Mouse (Mus musculus): ENCODE data around the gene Ska2. TPM values are rescaled to one million over a fixed set of nuclear protein-coding genes. Genes with fewer than 3 reads are reported as not detected.

The Ska2 gene
- polyA plus RNA-seq, 2 experiments: 18.5 to 24.2 TPM

DNA sequence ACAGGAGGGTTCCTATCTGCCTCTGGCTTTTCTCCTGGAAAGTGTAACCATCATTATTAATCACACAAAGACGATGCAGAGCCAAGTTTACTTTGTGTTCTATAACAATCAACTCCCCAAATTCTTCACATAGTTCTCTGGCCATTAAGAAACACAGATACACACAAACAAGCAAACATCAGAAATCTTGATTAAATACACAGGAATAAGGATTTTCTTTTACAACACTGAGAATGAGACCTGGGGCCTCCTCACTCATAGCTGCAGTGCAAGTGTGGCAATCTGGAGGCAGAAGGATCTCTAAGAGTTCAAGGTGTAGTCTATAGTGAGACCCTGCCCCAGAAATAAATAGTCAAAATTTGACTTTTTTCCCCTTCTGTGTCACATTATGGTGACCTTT, 25.3 kb upstream of the Ska2 start:
- TF ChIP-seq CTCF (IDR thresholded peaks at IDR 0.05; ENCODE audit: low read depth) (no peak), EP300 (IDR thresholded peaks at IDR 0.05; ENCODE audit: low read depth) (no peak)
- WGBS (ENCODE audit: insufficient replicate concordance): 70% methylated on average over 1 of the region's 1 CpGs
- no peaks in the 10 kb centered on the region for H3K9me3 ChIP-seq (ENCODE audit: control insufficient read depth, low read length)
- ATAC-seq (ENCODE audit: insufficient read depth) (no peak), DNase-seq (ENCODE audit: low read depth in 3 of 3, low spot score in 3 of 3) (no peak)
- H3K9ac ChIP-seq (replicated peaks): no peak overlapping the region
- H3K4me2 ChIP-seq (ENCODE audit: low read depth): no peak overlapping the region; the same call in 1 of the 2 replicates
- H3K4me1 ChIP-seq (replicated peaks; ENCODE audit: control insufficient read depth in 2 of 2, insufficient read depth in 2 of 2, low read length in 1 of 2): peaks cover 11 to 18% of the 10 kb centered on the region in 2 experiments
- peaks cover 21% of the 10 kb centered on the region for H3K36me3 ChIP-seq (replicated peaks; ENCODE audit: control insufficient read depth, insufficient read depth, low read depth)
- H3K27me3 ChIP-seq (ENCODE audit: control insufficient read depth, insufficient read depth, low read length): no peaks in the 10 kb centered on the region
- no peak overlapping the region for H3K27ac ChIP-seq
- H3K4me3 ChIP-seq (ENCODE audit: insufficient read depth in 1 of 2, low read depth in 2 of 2, low read length in 2 of 2): no peak overlapping the region

DNA sequence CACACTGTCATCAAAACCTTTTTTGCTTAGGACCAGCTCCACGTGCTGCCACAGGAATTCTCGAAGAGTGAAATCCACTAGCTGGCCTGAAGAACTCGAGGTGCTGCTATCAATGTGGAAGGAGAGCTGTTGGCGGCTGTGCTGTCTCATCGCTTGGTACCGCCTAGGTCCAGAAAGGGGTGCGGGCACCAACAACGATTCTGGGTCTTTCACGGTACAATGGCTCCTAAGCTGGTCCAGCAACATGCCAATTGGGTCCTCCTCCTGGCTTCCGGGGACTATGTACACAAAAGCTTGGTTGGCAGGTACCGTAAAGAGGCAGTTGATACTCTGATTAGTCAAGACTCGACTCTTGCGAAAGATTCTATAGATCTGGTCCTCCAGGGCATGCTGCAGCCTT, 23.6 kb upstream of the Ska2 start:
- Histone ChIP-seq H3K9ac (replicated peaks) (peak overlapping the region; percentile 90; the same call in 1 of the 2 replicates), H3K4me2 (ENCODE audit: low read depth) (peak overlapping the region; percentile 82), H3K27me3 (ENCODE audit: control insufficient read depth, insufficient read depth, low read length) (no peaks in the 10 kb centered on the region), H3K4me3 (ENCODE audit: insufficient read depth in 1 of 2, low read depth in 2 of 2, low read length in 2 of 2) (peak overlapping the region; percentile 88 to 91), H3K27ac (no peak overlapping the region), H3K9me3 (ENCODE audit: control insufficient read depth, low read length) (no peaks in the 10 kb centered on the region), H3K4me1 (replicated peaks; ENCODE audit: control insufficient read depth in 2 of 2, insufficient read depth in 2 of 2, low read length in 1 of 2) (peaks cover 11 to 18% of the 10 kb centered on the region in 2 experiments), H3K36me3 (replicated peaks; ENCODE audit: control insufficient read depth, insufficient read depth, low read depth) (peaks cover 21% of the 10 kb centered on the region)
- no peak for TF ChIP-seq EP300 (IDR thresholded peaks at IDR 0.05; ENCODE audit: low read depth)
- TF ChIP-seq CTCF (IDR thresholded peaks at IDR 0.05; ENCODE audit: low read depth): no peak
- ATAC-seq (ENCODE audit: insufficient read depth) (no peak), DNase-seq (ENCODE audit: low read depth in 3 of 3, low spot score in 3 of 3) (no peak)
- 76% methylated on average over 13 of the region's 13 CpGs for WGBS (ENCODE audit: insufficient replicate concordance)

DNA sequence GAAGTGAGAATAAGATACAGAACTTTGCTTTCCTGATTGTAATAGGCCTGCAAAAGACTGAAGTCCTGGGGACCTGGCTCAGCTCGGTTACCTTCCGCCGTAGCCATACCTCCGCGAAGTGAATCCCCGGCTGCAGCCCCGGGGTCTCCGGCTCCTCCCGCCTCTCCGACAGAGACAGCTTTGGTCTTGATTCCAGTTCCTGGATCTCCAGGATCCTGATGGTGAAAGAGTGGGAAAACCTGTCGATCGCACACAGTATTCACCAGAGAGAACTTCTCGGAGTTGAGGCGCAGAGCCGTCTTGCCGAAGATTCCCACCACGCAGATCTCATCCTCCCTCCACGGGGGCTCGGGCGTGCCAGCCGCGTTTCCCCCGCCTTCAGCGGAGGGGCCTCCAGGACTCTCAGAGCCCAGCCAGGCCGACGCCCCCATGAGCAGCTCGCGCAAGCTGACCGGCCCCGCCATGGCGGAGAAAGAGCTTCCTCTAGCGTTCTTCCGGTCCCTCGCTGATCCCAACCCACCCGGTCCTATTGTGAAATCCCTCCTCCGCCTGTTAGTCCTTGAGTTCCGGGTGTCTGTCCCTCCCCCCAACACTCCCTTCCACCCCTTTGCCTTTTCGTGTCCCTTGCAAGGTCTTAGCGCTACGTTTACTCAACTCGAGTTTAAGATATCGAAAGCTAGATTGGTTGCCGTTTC, 22.6 kb upstream of the Ska2 start, which contains the start of gene Smg8:
Gene Smg8, minus strand, starts transcription at position 485 of the 695 bp plus-strand sequence.
- Histone ChIP-seq H3K9me3 (ENCODE audit: control insufficient read depth, low read length) (no peaks in the 10 kb centered on the region), H3K36me3 (replicated peaks; ENCODE audit: control insufficient read depth, insufficient read depth, low read depth) (peaks cover 22% of the 10 kb centered on the region), H3K4me1 (replicated peaks; ENCODE audit: control insufficient read depth in 2 of 2, insufficient read depth in 2 of 2, low read length in 1 of 2) (peaks cover 11 to 18% of the 10 kb centered on the region in 2 experiments), H3K4me2 (ENCODE audit: low read depth) (peak within 1 kb of the TSS; percentile 82), H3K27ac (peak within 1 kb of the TSS; percentile 62), H3K9ac (replicated peaks) (peak within 1 kb of the TSS; percentile 90), H3K27me3 (ENCODE audit: control insufficient read depth, insufficient read depth, low read length) (no peaks in the 10 kb centered on the region), H3K4me3 (ENCODE audit: insufficient read depth in 1 of 2, low read depth in 2 of 2, low read length in 2 of 2) (peak within 1 kb of the TSS; percentile 88 to 91)
- no peak for TF ChIP-seq EP300 (IDR thresholded peaks at IDR 0.05; ENCODE audit: low read depth)
- no peak for TF ChIP-seq CTCF (IDR thresholded peaks at IDR 0.05; ENCODE audit: low read depth)
- under 1% methylated on average over 43 of the region's 43 CpGs for WGBS (ENCODE audit: insufficient replicate concordance)
- peak; percentile 85 for ATAC-seq (ENCODE audit: insufficient read depth)
- DNase-seq (ENCODE audit: low read depth in 3 of 3, low spot score in 3 of 3): peak; percentile 75 to 82 (median 76)

DNA sequence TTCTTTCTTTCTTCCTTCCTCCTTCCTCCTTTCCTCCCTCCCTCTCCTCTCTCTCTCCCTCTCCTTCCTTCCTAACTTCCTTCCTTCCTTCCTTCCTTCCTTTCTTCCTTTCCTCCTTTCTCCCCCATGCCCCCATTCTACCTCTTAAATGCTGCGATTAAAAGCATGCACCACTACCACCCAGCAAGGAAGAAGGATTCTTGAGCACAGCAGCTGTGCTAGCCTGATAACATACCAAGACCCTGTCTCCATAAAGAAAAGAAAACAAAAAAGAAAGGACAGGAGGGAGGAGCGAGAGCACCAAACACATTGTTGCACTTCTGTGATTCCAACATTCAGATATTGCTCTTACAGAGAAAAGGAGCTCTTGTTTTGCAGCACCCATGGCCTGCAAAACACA, 21.9 kb upstream of the Ska2 start:
- Histone ChIP-seq H3K4me1 (replicated peaks; ENCODE audit: control insufficient read depth in 2 of 2, insufficient read depth in 2 of 2, low read length in 1 of 2) (peaks cover 11 to 18% of the 10 kb centered on the region in 2 experiments), H3K4me2 (ENCODE audit: low read depth) (peak overlapping the region; percentile 82), H3K27ac (peak overlapping the region; percentile 62), H3K36me3 (replicated peaks; ENCODE audit: control insufficient read depth, insufficient read depth, low read depth) (peaks cover 25% of the 10 kb centered on the region), H3K4me3 (ENCODE audit: insufficient read depth in 1 of 2, low read depth in 2 of 2, low read length in 2 of 2) (peak overlapping the region; percentile 88 to 91), H3K9me3 (ENCODE audit: control insufficient read depth, low read length) (no peaks in the 10 kb centered on the region), H3K9ac (replicated peaks) (peak overlapping the region; percentile 90), H3K27me3 (ENCODE audit: control insufficient read depth, insufficient read depth, low read length) (no peaks in the 10 kb centered on the region)
- TF ChIP-seq CTCF (IDR thresholded peaks at IDR 0.05; ENCODE audit: low read depth) (no peak), EP300 (IDR thresholded peaks at IDR 0.05; ENCODE audit: low read depth) (no peak; the same call in 1 of the 2 replicates)
- 12% methylated on average over 2 of the region's 2 CpGs for WGBS (ENCODE audit: insufficient replicate concordance)
- peak in 1 of 3 experiments; percentile 42 for DNase-seq (ENCODE audit: low read depth in 3 of 3, low spot score in 3 of 3)
- peak; percentile 57; the same call in 1 of the 2 replicates for ATAC-seq (ENCODE audit: insufficient read depth)

- Histone ChIP-seq H3K36me3 (replicated peaks; ENCODE audit: control insufficient read depth, insufficient read depth, low read depth) (peaks cover 46% of the 10 kb centered on the region), H3K9me3 (ENCODE audit: control insufficient read depth, low read length) (no peaks in the 10 kb centered on the region), H3K27ac (peak within 1 kb of the TSS; percentile 86), H3K4me3 (ENCODE audit: insufficient read depth in 1 of 2, low read depth in 2 of 2, low read length in 2 of 2) (peak within 1 kb of the TSS; percentile 86 to 100), H3K4me2 (ENCODE audit: low read depth) (peak within 1 kb of the TSS; percentile 84), H3K4me1 (replicated peaks; ENCODE audit: control insufficient read depth in 2 of 2, insufficient read depth in 2 of 2, low read length in 1 of 2) (peaks cover 1 to 4% of the 10 kb centered on the region in 2 experiments; a peak in 3 of 4 replicates), H3K27me3 (ENCODE audit: control insufficient read depth, insufficient read depth, low read length) (no peaks in the 10 kb centered on the region), H3K9ac (replicated peaks) (peak within 1 kb of the TSS; percentile 96)
- WGBS (ENCODE audit: insufficient replicate concordance): under 1% methylated on average over 14 of the region's 14 CpGs
- no peak for TF ChIP-seq CTCF (IDR thresholded peaks at IDR 0.05; ENCODE audit: low read depth)
- no peak for TF ChIP-seq EP300 (IDR thresholded peaks at IDR 0.05; ENCODE audit: low read depth)
- ATAC-seq (ENCODE audit: insufficient read depth): no peak
- no peak for DNase-seq (ENCODE audit: low read depth in 3 of 3, low spot score in 3 of 3)
Observed at GRCm38 (mm10) chr11:87108409-87108754, 652 bp upstream of the Ska2 start, which contains the start of gene Prr11. Gene Prr11 (minus strand): TSS chr11:87108708.
